7 mouse cellular contexts compared by ENCODE assay signal in genomic region chr9:8002806-8003205, GRCm38 (mm10). TPM values are rescaled to one million over a fixed set of nuclear protein-coding genes. Genes with fewer than 3 reads are reported as not detected.
DNase-seq lines count a peak whose midpoint lies in the region; ATAC-seq and TF ChIP-seq lines count a peak whose summit lies in the region.

No protein-coding gene starts in this region.

- no peaks in the 10 kb centered on the region for H3K9me3 ChIP-seq in forebrain, embryonic 11.5 days (ENCODE audit: control insufficient read depth, low read length)

- 2% methylated on average over 12 of the region's 12 CpGs for WGBS in lung, adult 2 months
- 2% methylated on average over 12 of the region's 12 CpGs for WGBS in forebrain, embryonic 11.5 days

- peak overlapping the region; percentile 92 for H3K9ac ChIP-seq in forebrain, embryonic 11.5 days (ENCODE audit: low read length)

- H3K36me3 ChIP-seq in forebrain, embryonic 11.5 days (ENCODE audit: control insufficient read depth, insufficient read depth, low read length): peaks cover 3% of the 10 kb centered on the region

- no peaks in the 10 kb centered on the region for H3K27me3 ChIP-seq in forebrain, embryonic 11.5 days (ENCODE audit: control insufficient read depth, insufficient read depth, low read length)

- no peak for TF ChIP-seq CTCF in lung, adult 2 months (IDR thresholded peaks at IDR 0.05; ENCODE audit: insufficient read depth, low read length)

- DNase-seq in lung, adult 2 months: no peak
- no peak for DNase-seq in lung, postnatal 14 days
- no peak for DNase-seq in forebrain, embryonic 11.5 days (ENCODE audit: low spot score)
- peak; percentile 57 to 66 for DNase-seq in kidney, postnatal 4 days
- DNase-seq in retina, embryonic 14.5 days (ENCODE audit: low spot score): peak; percentile 43
- DNase-seq in layer of hippocampus, adult 8-10 months (ENCODE audit: low spot score in 2 of 2): no peak
- no peak for DNase-seq in ovary, postnatal 10 days (ENCODE audit: low spot score)

- H3K27ac ChIP-seq in forebrain, embryonic 11.5 days (ENCODE audit: low read depth, low read length): no peak overlapping the region

- peaks cover 4% of the 10 kb centered on the region for H3K4me1 ChIP-seq in lung, adult 2 months (ENCODE audit: control insufficient read depth, insufficient read depth, low read length)
- 0 out of 2 replicates have a peak, but pooled peaks cover 2% of the 10 kb centered on the region for H3K4me1 ChIP-seq in forebrain, embryonic 11.5 days (replicated peaks; ENCODE audit: control insufficient read depth, insufficient read depth, low read length)

- ATAC-seq in forebrain, embryonic 11.5 days (replicated peaks; ENCODE audit: low FRiP score): no peak

- peak overlapping the region; percentile 44 for H3K4me2 ChIP-seq in forebrain, embryonic 11.5 days (ENCODE audit: low read depth, low read length, severe bottlenecking)

- peak overlapping the region; percentile 98 for H3K4me3 ChIP-seq in lung, adult 2 months (replicated peaks; ENCODE audit: extremely low read depth, low read depth, low read length)
- peak overlapping the region; percentile 80 for H3K4me3 ChIP-seq in forebrain, embryonic 11.5 days (ENCODE audit: low read depth, low read length)

- TF ChIP-seq POLR2A in lung, adult 2 months (IDR thresholded peaks at IDR 0.05; ENCODE audit: borderline replicate concordance, extremely low read depth, low read depth, low read length): no peak

RNA-seq across cellular contexts. Expression of gene Yap1, which starts 1.6 kb away (rescaled TPM):
- 59.4 and 76.6 TPM in 2 replicates for polyA plus RNA-seq in lung, adult 2 months (2012; rRNA removed)
- 34.9 and 37.6 TPM in 2 replicates for polyA plus RNA-seq in forebrain, embryonic 11.5 days (2014; fragmentation: Nextera tagmentation; extraction: Ambion mirVana)
- total RNA-seq in layer of hippocampus, adult 8-10 months (2022): 10 to 100 TPM; 18.3 to 22.7 (median 19.8) TPM

RNA-seq across cellular contexts. Expression of gene Cfap300, which starts 39.8 kb away (rescaled TPM):
- polyA plus RNA-seq in lung, adult 2 months (2012; rRNA removed): 3.9 and 5.2 TPM in 2 replicates
- polyA plus RNA-seq in forebrain, embryonic 11.5 days (2014; fragmentation: Nextera tagmentation; extraction: Ambion mirVana): 18.6 and 21.4 TPM in 2 replicates
- total RNA-seq in layer of hippocampus, adult 8-10 months (2022): 10 to 100 TPM; 10.0 to 13.5 (median 13.0) TPM

Comparison
In these comparisons a context has a peak if more than half of its experiments do, and no peak if none do; other contexts are left out.
1. DNase-seq: peak in kidney, postnatal 4 days (2 of 2) and retina, embryonic 14.5 days (single experiment); none in lung, adult 2 months (single experiment), lung, postnatal 14 days (single experiment), forebrain, embryonic 11.5 days (single experiment), layer of hippocampus, adult 8-10 months (0 of 2) and ovary, postnatal 10 days (single experiment).